Mouse (Mus musculus) forebrain, postnatal 0 days (tissue): ENCODE measurements at regions not wholly inside any gene's neighbourhood (a gene's known extent, or its start where the extent isn't known, plus 50 kb on each side); places are given as distances from the start of the nearest gene placed in this dataset.

Experiments
- ATAC-seq: fragments of 200-750 bp; cut with Nextera tagmentation; 2 replicates; pipeline ENCODE4 v1.8.0; 2017; ENCODE audit warnings: mild to moderate bottlenecking, moderate library complexity
- DNase-seq: peaks from one replicate; pipeline ENCODE4 v3.0.0-alpha.2; 2015
- H3K27ac ChIP-seq: fragments of 300-500 bp; sonication (generic); 2 replicates; pipeline ENCODE4 v1.5.1; 2014; ENCODE audit warnings: low read depth, mild to moderate bottlenecking, antibody characterized with exemption, low read length, moderate library complexity, mixed read lengths
- H3K27me3 ChIP-seq: fragments of 300-500 bp; sonication (generic); 2 replicates; pipeline ENCODE4 v1.6.1; 2014; ENCODE audit warnings: mild to moderate bottlenecking, low read length, mixed read lengths; ENCODE audit not compliant: insufficient read depth
- H3K36me3 ChIP-seq: fragments of 300-500 bp; sonication (generic); 2 replicates; pipeline ENCODE4 v1.6.1; 2014; ENCODE audit warnings: mild to moderate bottlenecking, moderate library complexity; ENCODE audit not compliant: insufficient read depth
- H3K4me1 ChIP-seq: fragments of 300-500 bp; sonication (generic); 2 replicates; pipeline ENCODE4 v1.6.1; 2014; ENCODE audit warnings: antibody characterized with exemption; ENCODE audit not compliant: insufficient read depth
- H3K4me2 ChIP-seq: fragments of 300-500 bp; sonication (generic); 2 replicates; pipeline ENCODE4 v1.6.1; 2014; ENCODE audit warnings: low read depth, mild to moderate bottlenecking, moderate library complexity
- H3K4me3 ChIP-seq: fragments of 300-500 bp; sonication (generic); 2 replicates; pipeline ENCODE4 v1.5.1; 2014; ENCODE audit warnings: low read depth, low read length, mixed read lengths
- H3K9ac ChIP-seq: fragments of 300-500 bp; sonication (generic); 2 replicates; pipeline ENCODE4 v1.6.1; 2014; ENCODE audit warnings: mild to moderate bottlenecking
- H3K9me3 ChIP-seq: fragments of 300-500 bp; sonication (generic); 2 replicates; pipeline ENCODE4 v1.6.1; 2016; ENCODE audit warnings: low read length
- CTCF ChIP-seq: sonication (generic); IDR thresholded peaks from 2 replicates; pipeline ENCODE4 v1.5.1; 2016; ENCODE audit warnings: antibody characterized with exemption, control low read depth, low read depth
- WGBS: fragments of 180-500 bp; shearing (Covaris S2); extraction: QIAGEN DNeasy Blood & Tissue Kit; methylation state at CpG from one replicate; pipeline ENCODE4 v1.1.7; 2014; 5-methylcytosine and 5-hydroxymethylcytosine counted together

DNA sequence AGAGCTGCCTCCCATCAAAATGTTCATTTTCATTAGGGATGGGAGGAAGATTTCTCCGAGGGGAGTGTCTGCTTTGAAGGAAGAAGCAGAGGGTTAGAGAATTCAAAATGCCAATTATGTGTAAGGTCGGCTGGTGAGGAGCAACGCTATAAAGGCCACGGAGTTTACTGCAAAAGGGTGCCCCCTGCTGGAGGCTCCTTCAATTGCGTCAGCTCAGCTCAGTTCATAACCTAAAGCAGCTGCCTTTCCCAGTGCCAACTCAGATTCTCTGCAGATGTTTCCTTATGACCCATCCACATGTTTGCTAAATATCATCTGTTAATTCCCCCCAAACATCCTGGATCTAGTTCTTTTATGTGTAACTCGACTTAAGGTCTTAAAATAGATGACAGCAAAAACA lies 138.8 kb downstream of the Mtx2 start:
- ATAC-seq: peak; percentile 54

DNA sequence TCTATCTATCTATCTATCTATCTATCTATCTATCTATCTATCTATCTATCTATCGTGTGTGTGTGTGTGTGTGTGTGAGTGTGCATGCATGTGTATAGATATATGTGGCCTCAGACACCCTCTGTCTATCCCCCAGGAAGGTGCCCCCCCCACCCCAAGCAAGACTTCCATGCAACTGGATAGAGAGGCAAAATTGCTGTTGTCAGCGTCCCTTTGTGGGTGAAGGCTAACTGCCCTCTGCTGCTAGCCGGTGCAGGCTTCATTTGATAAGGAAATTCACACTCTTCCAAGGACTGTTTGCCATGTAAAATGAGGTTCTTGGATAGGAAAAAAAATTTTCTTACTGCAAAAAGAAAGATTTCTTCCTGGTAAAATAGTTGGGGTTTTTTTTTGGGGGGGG lies 139.4 kb downstream of the Mtx2 start:
- H3K36me3 ChIP-seq: no peaks in the 10 kb centered on the region
- no peak overlapping the region for H3K4me3 ChIP-seq
- ATAC-seq (no peak; the same call in 1 of the 2 replicates), DNase-seq (no peak)
- H3K27me3 ChIP-seq: no peaks in the 10 kb centered on the region; the same call in 1 of the 2 replicates
- H3K27ac ChIP-seq: no peak overlapping the region
- H3K4me1 ChIP-seq: peaks cover 6% of the 10 kb centered on the region; the same call in 1 of the 2 replicates
- H3K9ac ChIP-seq: no peak overlapping the region
- H3K9me3 ChIP-seq: no peaks in the 10 kb centered on the region
- no peak for TF ChIP-seq CTCF
- no peak overlapping the region; the same call in 1 of the 2 replicates for H3K4me2 ChIP-seq
- 49% methylated on average over 3 of the region's 3 CpGs for WGBS

More for the DNA sequence above, 138.8 kb downstream of the Mtx2 start:
- H3K36me3 ChIP-seq: no peaks in the 10 kb centered on the region
- 3% methylated on average over 6 of the region's 6 CpGs for WGBS
- no peak overlapping the region for H3K4me3 ChIP-seq
- DNase-seq: peak; percentile 86
- no peak overlapping the region for H3K27ac ChIP-seq
- peak; percentile 82 for TF ChIP-seq CTCF
- H3K4me1 ChIP-seq: peaks cover 6% of the 10 kb centered on the region; the same call in 1 of the 2 replicates
- H3K9me3 ChIP-seq: no peaks in the 10 kb centered on the region
- no peak overlapping the region for H3K9ac ChIP-seq
- no peak overlapping the region for H3K4me2 ChIP-seq
- H3K27me3 ChIP-seq: no peaks in the 10 kb centered on the region; the same call in 1 of the 2 replicates

DNA sequence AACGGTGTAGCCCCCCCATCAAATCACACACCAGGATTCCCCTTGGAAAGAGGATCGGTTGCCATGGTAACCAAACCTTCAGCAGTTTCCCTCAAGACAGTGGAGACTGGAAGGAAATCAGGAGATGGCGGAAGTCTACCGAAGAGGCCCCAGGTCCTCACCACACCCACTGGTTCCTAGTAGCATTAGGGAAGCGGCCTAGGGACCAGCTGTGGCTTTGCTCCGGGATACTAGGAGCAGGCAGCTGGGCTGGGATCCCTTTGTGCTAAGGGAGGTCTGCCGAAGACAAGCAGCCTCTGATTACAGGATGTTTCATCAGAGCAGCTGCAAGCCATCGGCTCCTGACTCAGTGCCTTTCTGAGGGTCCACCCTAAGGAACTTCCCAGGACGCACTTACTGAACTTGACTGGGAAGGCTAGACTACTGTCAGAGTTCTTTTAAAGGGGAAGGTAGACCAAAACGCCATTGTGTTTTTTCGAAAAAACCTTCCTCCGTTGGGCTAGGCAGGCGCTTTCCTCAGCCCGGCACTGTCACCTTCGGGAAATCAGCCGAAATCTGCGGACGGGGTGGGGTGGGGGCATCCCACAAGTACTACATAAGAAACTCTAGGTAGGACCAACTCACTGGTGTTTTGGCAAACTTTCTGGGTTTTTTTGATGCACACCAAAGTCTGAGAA lies 139.9 kb downstream of the Mtx2 start:
- peak; percentile 74 for DNase-seq
- Histone ChIP-seq H3K4me3 (no peak overlapping the region), H3K36me3 (no peaks in the 10 kb centered on the region), H3K27me3 (no peaks in the 10 kb centered on the region; the same call in 1 of the 2 replicates), H3K27ac (0 out of 2 replicates have a peak overlapping the region, but pooled peaks have one; percentile 29), H3K4me2 (peak overlapping the region; percentile 33), H3K4me1 (peaks cover 6% of the 10 kb centered on the region; the same call in 1 of the 2 replicates), H3K9me3 (no peaks in the 10 kb centered on the region), H3K9ac (peak overlapping the region; percentile 26; the same call in 1 of the 2 replicates)
- ATAC-seq: peak; percentile 69
- TF ChIP-seq CTCF: no peak
- WGBS: 31% methylated on average over 18 of the region's 18 CpGs

DNA sequence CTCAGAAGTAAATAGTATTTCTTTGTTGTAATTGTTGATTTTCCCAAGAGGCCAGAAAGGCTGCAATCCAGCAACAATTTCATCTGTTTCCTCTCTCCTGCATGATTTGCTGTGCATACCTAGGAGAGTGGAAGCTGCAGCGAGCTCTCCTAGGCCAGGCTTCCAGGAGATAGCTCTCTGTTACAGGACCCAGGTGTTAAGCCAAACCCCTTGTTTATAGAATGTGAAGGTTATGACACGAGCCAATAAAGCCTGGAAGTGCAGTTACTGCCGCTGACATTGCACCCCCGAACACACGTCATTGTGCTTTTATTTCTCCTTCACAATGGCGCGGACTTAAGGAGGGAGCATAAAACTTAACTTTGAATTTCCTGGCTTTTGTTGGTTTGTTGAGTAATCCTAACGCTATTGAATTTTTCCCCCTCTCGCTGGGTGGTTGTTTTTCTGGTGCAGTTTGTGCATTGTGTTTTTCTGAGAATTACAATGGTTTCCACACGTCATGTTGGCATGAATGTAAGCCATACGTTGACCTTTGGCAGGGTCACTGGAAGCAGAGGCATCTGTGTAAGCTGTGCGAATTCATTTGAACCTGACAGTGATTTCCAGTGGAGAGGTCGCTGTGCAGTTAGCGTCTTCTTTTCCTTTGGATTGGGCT lies 145.1 kb downstream of the Mtx2 start:
- Histone ChIP-seq H3K27ac (no peak overlapping the region), H3K9ac (no peak overlapping the region), H3K36me3 (no peaks in the 10 kb centered on the region), H3K4me1 (no peaks in the 10 kb centered on the region), H3K4me3 (no peak overlapping the region), H3K4me2 (no peak overlapping the region), H3K9me3 (no peaks in the 10 kb centered on the region), H3K27me3 (no peaks in the 10 kb centered on the region)
- TF ChIP-seq CTCF: no peak
- DNase-seq (no peak), ATAC-seq (no peak)
- WGBS: 55% methylated on average over 14 of the region's 14 CpGs

DNA sequence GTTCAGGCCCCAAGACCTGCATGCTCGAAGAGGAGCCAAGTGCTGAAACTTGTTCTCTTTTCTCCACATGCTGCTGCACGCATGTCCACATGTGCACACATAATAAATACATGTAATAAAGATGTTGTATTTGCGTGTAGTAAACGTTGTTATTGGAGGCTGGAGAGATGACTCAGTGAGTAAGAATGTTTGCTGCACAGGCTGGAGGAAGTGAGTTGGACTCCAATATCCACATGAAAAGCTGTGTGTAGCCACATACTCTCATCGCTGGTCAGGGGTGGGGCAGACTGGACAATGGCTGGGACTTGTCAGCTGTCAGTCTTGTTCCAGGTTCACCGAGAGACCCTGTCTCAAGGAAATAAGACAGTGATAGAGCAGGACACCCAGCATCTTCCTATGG lies 147.8 kb downstream of the Mtx2 start:
- Histone ChIP-seq H3K9me3 (no peaks in the 10 kb centered on the region), H3K9ac (no peak overlapping the region), H3K27me3 (no peaks in the 10 kb centered on the region), H3K4me1 (no peaks in the 10 kb centered on the region), H3K4me3 (no peak overlapping the region), H3K36me3 (no peaks in the 10 kb centered on the region), H3K4me2 (no peak overlapping the region), H3K27ac (no peak overlapping the region)
- no peak for TF ChIP-seq CTCF
- no peak for DNase-seq
- ATAC-seq: no peak
- WGBS: 90% methylated on average over 6 of the region's 6 CpGs

DNA sequence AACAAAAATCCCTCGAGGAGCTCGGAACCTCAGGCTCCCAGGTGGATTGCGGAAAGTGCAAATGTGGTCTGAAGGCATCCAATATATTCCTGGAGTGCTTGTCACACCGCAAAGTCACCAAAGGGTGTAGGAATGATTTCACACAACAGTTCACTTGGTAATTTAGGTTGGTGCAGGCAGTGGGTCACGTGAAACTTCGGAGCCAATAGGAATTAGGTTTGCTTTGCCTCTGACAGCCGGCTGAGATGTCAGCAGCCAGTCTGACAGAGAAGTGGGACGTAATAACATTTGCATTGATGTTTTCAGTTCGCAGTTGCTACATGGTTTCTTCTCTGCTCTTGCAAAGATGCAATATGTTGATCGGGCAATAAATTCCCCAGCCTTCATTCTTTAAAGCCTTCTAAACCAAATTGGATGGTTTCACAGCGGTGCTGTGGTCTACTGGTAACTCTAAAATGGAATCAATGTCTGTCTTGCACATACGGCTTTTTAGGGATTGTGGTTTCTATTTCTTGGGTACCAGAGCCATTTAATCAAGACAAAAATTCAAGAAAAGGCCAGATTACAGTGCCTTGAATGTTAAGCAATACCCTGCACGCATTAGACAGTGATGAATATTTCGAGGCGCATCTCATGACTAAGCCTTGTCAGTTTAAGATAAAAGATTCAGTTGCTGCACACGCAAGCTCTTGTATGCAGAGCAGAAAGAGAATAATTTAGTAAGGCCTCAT lies 149.2 kb downstream of the Mtx2 start:
- H3K4me2 ChIP-seq: peak overlapping the region; percentile 15; the same call in 1 of the 2 replicates
- H3K9ac ChIP-seq: no peak overlapping the region
- no peaks in the 10 kb centered on the region for H3K4me1 ChIP-seq
- ATAC-seq (peak; percentile 93), DNase-seq (peak; percentile 62)
- no peaks in the 10 kb centered on the region for H3K27me3 ChIP-seq
- H3K36me3 ChIP-seq: no peaks in the 10 kb centered on the region
- no peak overlapping the region for H3K4me3 ChIP-seq
- no peak for TF ChIP-seq CTCF
- WGBS: 60% methylated on average over 16 of the region's 16 CpGs
- H3K27ac ChIP-seq: 0 out of 2 replicates have a peak overlapping the region, but pooled peaks have one; percentile 50
- H3K9me3 ChIP-seq: no peaks in the 10 kb centered on the region

DNA sequence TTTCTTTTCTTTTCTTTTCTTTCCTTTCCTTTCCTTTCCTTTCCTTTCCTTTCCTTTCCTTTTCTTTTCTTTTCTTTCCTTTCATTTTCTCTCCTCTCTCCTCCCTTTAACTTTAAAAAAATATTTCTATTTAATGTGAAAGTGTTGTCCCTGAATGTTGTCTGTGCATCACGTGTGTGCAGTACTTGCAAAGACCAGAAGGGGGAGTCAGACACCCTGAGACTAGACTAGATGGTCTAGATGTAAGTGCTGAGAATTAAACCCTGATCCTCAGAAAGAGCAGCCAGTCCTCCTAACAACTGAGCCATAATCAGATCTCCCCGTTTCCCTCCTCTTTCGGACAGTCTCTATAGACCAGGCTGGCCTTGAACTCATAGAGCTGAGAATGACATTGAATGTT lies 151.7 kb downstream of the Mtx2 start:
- Histone ChIP-seq H3K27ac (no peak overlapping the region), H3K4me1 (no peaks in the 10 kb centered on the region), H3K9me3 (no peaks in the 10 kb centered on the region), H3K27me3 (no peaks in the 10 kb centered on the region), H3K9ac (no peak overlapping the region), H3K36me3 (no peaks in the 10 kb centered on the region), H3K4me3 (no peak overlapping the region), H3K4me2 (no peak overlapping the region)
- ATAC-seq (no peak), DNase-seq (no peak)
- whole genome bisulfite sequencing: 97% methylated on average over 3 of the region's 3 CpGs
- no peak for TF ChIP-seq CTCF
